8 mouse cellular contexts compared by ENCODE assay signal in the genomic region with DNA sequence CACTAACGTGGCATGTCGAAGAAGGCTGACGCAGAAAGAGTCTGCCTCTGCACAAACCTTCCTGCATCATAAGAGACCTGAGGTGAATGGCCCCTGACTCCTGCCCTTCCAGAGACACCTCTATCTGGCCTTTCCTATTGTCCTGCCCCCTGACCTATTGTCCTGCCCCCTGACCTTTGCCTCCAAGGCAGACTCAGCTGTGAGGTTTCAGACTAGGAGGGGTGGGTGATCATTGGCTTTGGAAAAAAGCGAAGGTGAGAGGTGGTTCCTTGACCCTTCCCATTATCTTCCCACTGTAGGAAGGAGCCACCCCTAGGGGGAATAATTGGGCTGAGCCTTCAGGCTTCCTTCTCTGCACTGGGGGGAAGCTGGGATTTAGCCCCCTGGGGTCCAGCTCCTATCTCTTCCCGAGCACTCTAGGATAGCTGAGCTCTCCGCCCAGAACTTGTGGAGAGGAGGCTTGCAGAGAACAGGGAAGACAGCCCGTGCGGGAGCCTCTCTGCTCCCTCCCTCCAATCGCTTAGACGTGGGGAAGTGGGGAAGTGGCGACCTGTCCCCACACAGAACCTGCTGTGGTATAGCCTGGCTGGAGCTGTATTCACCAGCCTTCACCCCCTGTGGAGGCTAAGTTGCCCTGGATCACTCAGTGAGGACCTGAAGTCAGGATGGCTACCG. TPM values are rescaled to one million over a fixed set of nuclear protein-coding genes. Genes with fewer than 3 reads are reported as not detected.
DNase-seq lines count a peak whose midpoint lies in the region; ATAC-seq lines count a peak whose summit lies in the region.

No protein-coding gene starts in this region.

- peaks cover 19% of the 10 kb centered on the region for H3K36me3 ChIP-seq in heart, embryonic 13.5 days
- H3K36me3 ChIP-seq in hindbrain, embryonic 10.5 days, result peaks cover 7% of the 10 kb centered on the region
- peaks cover 7% of the 10 kb centered on the region; the same call in 1 of the 2 replicates for H3K36me3 ChIP-seq in midbrain, embryonic 10.5 days

- no peak for DNase-seq in heart, adult 9 months (ENCODE audit: low spot score in 2 of 2)
- peak; percentile 63 for DNase-seq in R1 (ENCODE audit: low read depth, low spot score)
- DNase-seq in hindbrain, embryonic 10.5 days (ENCODE audit: low spot score), result peak; percentile 30
- no peak for DNase-seq in midbrain, embryonic 10.5 days (ENCODE audit: low spot score)
- no peak for DNase-seq in layer of hippocampus, postnatal 14 days (ENCODE audit: low spot score in 2 of 2)
- DNase-seq in frontal cortex, adult 2 months (ENCODE audit: extremely low spot score in 1 of 2, low spot score in 1 of 2), result no peak
- no peak for DNase-seq in layer of hippocampus, postnatal 25 days (ENCODE audit: extremely low spot score in 1 of 2, low spot score in 1 of 2)

- 14% methylated on average over 12 of the region's 12 CpGs for WGBS in heart, embryonic 13.5 days
- WGBS in hindbrain, embryonic 10.5 days, result 2% methylated on average over 12 of the region's 12 CpGs
- WGBS in midbrain, embryonic 10.5 days, result 4% methylated on average over 12 of the region's 12 CpGs

- H3K9me3 ChIP-seq in heart, embryonic 13.5 days, result no peaks in the 10 kb centered on the region
- H3K9me3 ChIP-seq in hindbrain, embryonic 10.5 days, result no peaks in the 10 kb centered on the region
- no peaks in the 10 kb centered on the region for H3K9me3 ChIP-seq in midbrain, embryonic 10.5 days (replicated peaks)

- H3K4me2 ChIP-seq in heart, embryonic 13.5 days, result peak overlapping the region; percentile 98

- H3K4me1 ChIP-seq in heart, embryonic 13.5 days, result peaks cover 88% of the 10 kb centered on the region
- H3K4me1 ChIP-seq in hindbrain, embryonic 10.5 days (replicated peaks), result peaks cover 89% of the 10 kb centered on the region
- peaks cover 90% of the 10 kb centered on the region for H3K4me1 ChIP-seq in midbrain, embryonic 10.5 days

- ATAC-seq in heart, embryonic 13.5 days (ENCODE audit: extremely low read depth, insufficient number of reproducible peaks, low FRiP score, low TSS enrichment), result no peak

- H3K27me3 ChIP-seq in heart, embryonic 13.5 days (replicated peaks), result no peaks in the 10 kb centered on the region
- H3K27me3 ChIP-seq in hindbrain, embryonic 10.5 days (ENCODE audit: insufficient read depth, poor library complexity, severe bottlenecking), result peaks cover 21% of the 10 kb centered on the region
- peaks cover 55% of the 10 kb centered on the region for H3K27me3 ChIP-seq in midbrain, embryonic 10.5 days (ENCODE audit: low read depth, poor library complexity, severe bottlenecking)

- H3K4me3 ChIP-seq in heart, embryonic 13.5 days, result peak overlapping the region; percentile 76
- H3K4me3 ChIP-seq in hindbrain, embryonic 10.5 days, result peak overlapping the region; percentile 83
- H3K4me3 ChIP-seq in midbrain, embryonic 10.5 days, result peak overlapping the region; percentile 74

- peak overlapping the region; percentile 86 for H3K9ac ChIP-seq in heart, embryonic 13.5 days

- H3K27ac ChIP-seq in heart, embryonic 13.5 days (replicated peaks), result peak overlapping the region; percentile 93
- H3K27ac ChIP-seq in hindbrain, embryonic 10.5 days, result peak overlapping the region; percentile 93
- H3K27ac ChIP-seq in midbrain, embryonic 10.5 days (replicated peaks), result peak overlapping the region; percentile 85

RNA-seq across cellular contexts. Expression of gene Gjd3, which starts 20.3 kb away (rescaled TPM):
- 1.3 and 3.3 TPM in 2 replicates for polyA plus RNA-seq in heart, embryonic 13.5 days (2015; fragmentation: Nextera tagmentation; extraction: Ambion mirVana)
- polyA plus RNA-seq in hindbrain, embryonic 10.5 days (2016; fragmentation: Nextera tagmentation; extraction: Ambion mirVana), result 0.44 TPM in 1 of 2 replicates, not detected in the other
- polyA plus RNA-seq in midbrain, embryonic 10.5 days (2016; fragmentation: Nextera tagmentation; extraction: Ambion mirVana), result 0.16 TPM in 1 of 2 replicates, not detected in the other
- 1 to 10 TPM; 2.2 TPM for total RNA-seq in layer of hippocampus, postnatal 14 days (2021)
- polyA plus RNA-seq in frontal cortex, adult 2 months (2012; rRNA removed), result 2.9 and 3.3 TPM in 2 replicates
- total RNA-seq in layer of hippocampus, postnatal 25 days (2021), result 1 to 10 TPM; 1.5 to 2.3 TPM

RNA-seq across cellular contexts. Expression of gene Rara, which starts 34.9 kb away (rescaled TPM):
- polyA plus RNA-seq in heart, embryonic 13.5 days (2015; fragmentation: Nextera tagmentation; extraction: Ambion mirVana), result 27.9 and 28.3 TPM in 2 replicates
- 28.4 and 53.7 TPM in 2 replicates for polyA plus RNA-seq in hindbrain, embryonic 10.5 days (2016; fragmentation: Nextera tagmentation; extraction: Ambion mirVana)
- 15.5 and 16.1 TPM in 2 replicates for polyA plus RNA-seq in midbrain, embryonic 10.5 days (2016; fragmentation: Nextera tagmentation; extraction: Ambion mirVana)
- total RNA-seq in layer of hippocampus, postnatal 14 days (2021), result 10 to 100 TPM; 20.2 to 20.3 TPM
- polyA plus RNA-seq in frontal cortex, adult 2 months (2012; rRNA removed), result 6.4 and 7.9 TPM in 2 replicates
- 10 to 100 TPM; 17.0 to 17.7 TPM for total RNA-seq in layer of hippocampus, postnatal 25 days (2021)

RNA-seq across cellular contexts. Expression of gene Cdc6, which starts 55.0 kb away (rescaled TPM):
- 21.1 and 22.9 TPM in 2 replicates for polyA plus RNA-seq in heart, embryonic 13.5 days (2015; fragmentation: Nextera tagmentation; extraction: Ambion mirVana)
- 45.3 and 63.7 TPM in 2 replicates for polyA plus RNA-seq in hindbrain, embryonic 10.5 days (2016; fragmentation: Nextera tagmentation; extraction: Ambion mirVana)
- polyA plus RNA-seq in midbrain, embryonic 10.5 days (2016; fragmentation: Nextera tagmentation; extraction: Ambion mirVana), result 53.3 and 67.8 TPM in 2 replicates
- under 1 TPM; 0.81 to 0.97 TPM for total RNA-seq in layer of hippocampus, postnatal 14 days (2021)
- 0.62 and 0.67 TPM in 2 replicates for polyA plus RNA-seq in frontal cortex, adult 2 months (2012; rRNA removed)
- total RNA-seq in layer of hippocampus, postnatal 25 days (2021), result under 1 TPM; 0.54 to 0.94 TPM

Comparison
In these comparisons a context has a peak if more than half of its experiments do, and no peak if none do; other contexts are left out.
1. DNase-seq: peak in R1 (single experiment) and hindbrain, embryonic 10.5 days (single experiment); none in heart, adult 9 months (0 of 2), midbrain, embryonic 10.5 days (single experiment), layer of hippocampus, postnatal 14 days (0 of 2), frontal cortex, adult 2 months (0 of 2) and layer of hippocampus, postnatal 25 days (0 of 2).
2. RNA of gene Cdc6, which starts 55.0 kb away (polyA plus RNA-seq): 53.3 to 67.8 TPM in midbrain, embryonic 10.5 days, 45.3 to 63.7 TPM in hindbrain, embryonic 10.5 days and 21.1 to 22.9 TPM in heart, embryonic 13.5 days; 0.62 to 0.67 TPM in frontal cortex, adult 2 months; every median in the first group is over 10 times any median in the second.
3. Peak in every context shown above with its lines, with median percentiles within 50 percentile points of each other: H3K27ac ChIP-seq and H3K4me3 ChIP-seq.